Mouse (Mus musculus): Measurements from ENCODE around the gene Tcfl5.

Gene Tcfl5

GRCm38 (mm10) chr2:180642555-180643260 is at the start of gene Tcfl5:
Tcfl5 (minus strand) TSS chr2:180642708.
- DNase-seq (ENCODE audit: low spot score in 2 of 2): no peak

- no peak for DNase-seq (ENCODE audit: low spot score in 2 of 2)
Observed at GRCm38 (mm10) chr2:180689841-180690240, 47.3 kb upstream of the Tcfl5 start.

- DNase-seq (ENCODE audit: low spot score in 2 of 2): no peak
Observed at GRCm38 (mm10) chr2:180684031-180684430, 41.5 kb upstream of the Tcfl5 start.

GRCm38 (mm10) chr2:180683524-180683923 is 41.0 kb upstream of the Tcfl5 start:
- no peak for DNase-seq (ENCODE audit: low spot score in 2 of 2)

GRCm38 (mm10) chr2:180681225-180681624 is 38.7 kb upstream of the Tcfl5 start:
- no peak for DNase-seq (ENCODE audit: low spot score in 2 of 2)

- DNase-seq (ENCODE audit: low spot score in 2 of 2): peak in 1 of 2 experiments; percentile 81
Observed at GRCm38 (mm10) chr2:180678609-180679140, 36.2 kb upstream of the Tcfl5 start.

GRCm38 (mm10) chr2:180676706-180677105 is 34.2 kb upstream of the Tcfl5 start:
- no peak for DNase-seq (ENCODE audit: low spot score in 2 of 2)

- no peak for DNase-seq (ENCODE audit: low spot score in 2 of 2)
Observed at GRCm38 (mm10) chr2:180662008-180662407, 19.5 kb upstream of the Tcfl5 start.

- DNase-seq (ENCODE audit: low spot score in 2 of 2): no peak
Observed at GRCm38 (mm10) chr2:180660521-180660920, 18.0 kb upstream of the Tcfl5 start.

GRCm38 (mm10) chr2:180659353-180660150 is 17.0 kb upstream of the Tcfl5 start:
- DNase-seq (ENCODE audit: low spot score in 2 of 2): no peak

- no peak for DNase-seq (ENCODE audit: low spot score in 2 of 2)
Observed at GRCm38 (mm10) chr2:180658381-180658780, 15.9 kb upstream of the Tcfl5 start.

- DNase-seq (ENCODE audit: low spot score in 2 of 2): peak; percentile 40 to 77
Observed at GRCm38 (mm10) chr2:180657394-180658013, 15.0 kb upstream of the Tcfl5 start.

GRCm38 (mm10) chr2:180655150-180655549 is 12.6 kb upstream of the Tcfl5 start:
- no peak for DNase-seq (ENCODE audit: low spot score in 2 of 2)

- DNase-seq (ENCODE audit: low spot score in 2 of 2): no peak
Observed at GRCm38 (mm10) chr2:180654666-180655065, 12.2 kb upstream of the Tcfl5 start.

- DNase-seq (ENCODE audit: low spot score in 2 of 2): no peak
Observed at GRCm38 (mm10) chr2:180646841-180647240, 4.3 kb upstream of the Tcfl5 start.

- no peak for DNase-seq (ENCODE audit: low spot score in 2 of 2)
Observed at GRCm38 (mm10) chr2:180643626-180644025, 1.1 kb upstream of the Tcfl5 start.

- no peak for DNase-seq (ENCODE audit: low spot score in 2 of 2)
Observed at GRCm38 (mm10) chr2:180641576-180642554, 643 bp downstream of the Tcfl5 start.

GRCm38 (mm10) chr2:180611882-180612281 is 30.6 kb downstream of the Tcfl5 start:
- DNase-seq (ENCODE audit: low spot score in 2 of 2): no peak

- no peak for DNase-seq (ENCODE audit: low spot score in 2 of 2)
Observed at GRCm38 (mm10) chr2:180610283-180610682, 32.2 kb downstream of the Tcfl5 start.

GRCm38 (mm10) chr2:180604781-180605180 is 37.7 kb downstream of the Tcfl5 start:
- DNase-seq (ENCODE audit: low spot score in 2 of 2): no peak

- no peak for DNase-seq (ENCODE audit: low spot score in 2 of 2)
Observed at GRCm38 (mm10) chr2:180600569-180601021, 41.9 kb downstream of the Tcfl5 start.
